ENCODE assay signal across 17 mouse cellular contexts in the genomic region with DNA sequence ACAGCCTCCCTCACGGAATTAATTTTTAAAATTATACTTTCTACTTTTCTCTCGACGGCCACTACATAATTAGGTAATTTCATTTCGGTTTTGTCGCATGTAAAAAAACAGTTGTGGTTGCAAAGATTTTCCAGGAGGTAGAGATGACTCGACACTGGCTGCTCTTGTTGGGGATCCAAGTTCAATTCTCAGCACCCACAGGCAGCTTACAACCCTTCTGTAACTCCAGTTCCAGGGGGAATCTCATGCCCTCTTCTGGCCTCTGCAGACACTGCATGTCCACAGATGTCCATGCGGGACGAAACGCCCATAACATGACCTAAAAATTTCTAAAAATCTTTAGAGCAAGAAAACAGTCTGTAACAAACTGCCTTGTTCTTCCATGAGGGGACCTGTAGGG. TPM values are rescaled to one million over a fixed set of nuclear protein-coding genes. Genes with fewer than 3 reads are reported as not detected.
A peak's percentile ranks its signal among the peaks of the same experiment; 100 is the strongest.
DNase-seq lines count a peak whose midpoint lies in the region; ATAC-seq and TF ChIP-seq lines count a peak whose summit lies in the region.
"Had no signal": no experiment of that assay in that cellular context is flagged by ENCODE, and none has a peak within 500 bp of the region (broad histone marks: within the 10 kb centered on the region; RNA-seq: fewer than 3 reads in every experiment).

No protein-coding gene starts in this region.

- no peaks in the 10 kb centered on the region for H3K4me1 ChIP-seq in ES-Bruce4 (ENCODE audit: control insufficient read depth, insufficient read depth, low read length)
- H3K4me1 ChIP-seq: heart, embryonic 15.5 days; hindbrain, embryonic 13.5 days; limb, embryonic 15.5 days had no signal

- TF ChIP-seq CTCF in layer of hippocampus, adult 2 months (conservative IDR thresholded peaks at IDR 0.05) = peak; percentile 33
- peak; percentile 49 for TF ChIP-seq CTCF in ES-Bruce4 (IDR thresholded peaks at IDR 0.05; ENCODE audit: low read depth, low read length)

- no peaks in the 10 kb centered on the region for H3K27me3 ChIP-seq in ES-Bruce4 (ENCODE audit: control insufficient read depth, insufficient read depth, low read length, poor library complexity, severe bottlenecking)
- H3K27me3 ChIP-seq: heart, embryonic 15.5 days; hindbrain, embryonic 13.5 days; limb, embryonic 15.5 days had no signal

- no peak overlapping the region for H3K4me3 ChIP-seq in layer of hippocampus, adult 2 months
- H3K4me3 ChIP-seq in ES-Bruce4 (ENCODE audit: low read depth, low read length) = no peak overlapping the region
- H3K4me3 ChIP-seq: heart, embryonic 15.5 days; hindbrain, embryonic 13.5 days; limb, embryonic 15.5 days had no signal

- TF ChIP-seq EP300 in ES-Bruce4 (IDR thresholded peaks at IDR 0.05; ENCODE audit: insufficient read depth, low read depth, low read length) = no peak

- ATAC-seq in common myeloid progenitor, adult 5-6 weeks (replicated peaks; ENCODE audit: low read depth, poor library complexity, severe bottlenecking) = 0 out of 2 replicates have a peak, but pooled peaks have one; percentile 29
- ATAC-seq in frontal cortex, adult (ENCODE audit: low TSS enrichment) = no peak
- no peak for ATAC-seq in erythroid progenitor cell, adult 5-6 weeks (replicated peaks; ENCODE audit: low FRiP score, poor library complexity, severe bottlenecking)
- ATAC-seq: forebrain, postnatal 0 days; midbrain, embryonic 16.5 days had no signal

- DNase-seq in layer of hippocampus, adult 2 months (ENCODE audit: low spot score in 2 of 2) = no peak
- DNase-seq in layer of hippocampus, adult 8-10 months (ENCODE audit: low spot score in 2 of 2) = no peak
- DNase-seq in A20 (ENCODE audit: low read depth, low spot score) = peak; percentile 40
- DNase-seq in kidney, postnatal 14 days = no peak
- DNase-seq: cerebellum, adult 18-20 months; embryo, embryonic 11 days; forebrain, postnatal 0 days; gastrocnemius, postnatal 36 days; kidney, adult 9 months had no signal

- no peak overlapping the region for H3K9ac ChIP-seq in ES-Bruce4 (ENCODE audit: low read depth, poor library complexity, severe bottlenecking)
- H3K9ac ChIP-seq: forebrain, postnatal 0 days; heart, embryonic 15.5 days; hindbrain, embryonic 13.5 days; limb, embryonic 15.5 days had no signal

- no peak for TF ChIP-seq POLR2A in ES-Bruce4 (IDR thresholded peaks at IDR 0.05; ENCODE audit: insufficient read depth, low read length)

- H3K36me3 ChIP-seq in ES-Bruce4 (ENCODE audit: control insufficient read depth, insufficient read depth, low read length, poor library complexity, severe bottlenecking) = no peaks in the 10 kb centered on the region
- H3K36me3 ChIP-seq: heart, embryonic 15.5 days; hindbrain, embryonic 13.5 days; limb, embryonic 15.5 days had no signal

- H3K27ac ChIP-seq in layer of hippocampus, adult 2 months = no peak overlapping the region
- H3K27ac ChIP-seq in ES-Bruce4 (ENCODE audit: insufficient read depth, low read length) = no peak overlapping the region
- H3K27ac ChIP-seq: heart, embryonic 15.5 days; hindbrain, embryonic 13.5 days; limb, embryonic 15.5 days had no signal

- H3K9me3 ChIP-seq in ES-Bruce4 (replicated peaks; ENCODE audit: control insufficient read depth, insufficient read depth, low read length, poor library complexity, severe bottlenecking) = no peaks in the 10 kb centered on the region
- H3K9me3 ChIP-seq: heart, embryonic 15.5 days; hindbrain, embryonic 13.5 days; limb, embryonic 15.5 days had no signal

RNA-seq across cellular contexts. Expression of a gene that starts 41.3 kb away (rescaled TPM):
- 10 to 100 TPM; 27.1 to 28.1 TPM for total RNA-seq in layer of hippocampus, adult 2 months (2021)
- total RNA-seq in layer of hippocampus, adult 8-10 months (2022) = 10 to 100 TPM; 30.1 to 33.5 (median 31.4) TPM
- polyA plus RNA-seq in ES-Bruce4 (2011; ENCODE audit: insufficient read depth, insufficient read length, low read depth, missing spikeins) = 10.9 and 12.6 TPM in 2 replicates
- total RNA-seq in common myeloid progenitor, adult 5-6 weeks (2017) = 65.1 and 70.8 TPM in 2 replicates
- 67.4 and 88.9 TPM in 2 replicates for total RNA-seq in erythroid progenitor cell, adult 5-6 weeks (2015; ENCODE audit: low replicate concordance)
- total RNA-seq in erythroid progenitor cell, adult 5-6 weeks (2017; ENCODE audit: low replicate concordance) = 88.7 and 103 TPM in 2 replicates
